ENCODE assay signal across 29 mouse cellular contexts in genomic region chr8:106520578-106520977, GRCm38 (mm10). TPM values are rescaled to one million over a fixed set of nuclear protein-coding genes. Genes with fewer than 3 reads are reported as not detected.
DNase-seq lines count a peak whose midpoint lies in the region; ATAC-seq and TF ChIP-seq lines count a peak whose summit lies in the region.
"Had no signal": no experiment of that assay in that cellular context is flagged by ENCODE, and none has a peak within 500 bp of the region (broad histone marks: within the 10 kb centered on the region; RNA-seq: fewer than 3 reads in every experiment).

No protein-coding gene starts in this region.

- peak overlapping the region; percentile 90 for H3K27ac ChIP-seq in heart, embryonic 12.5 days (ENCODE audit: poor library complexity, severe bottlenecking)
- no peak overlapping the region for H3K27ac ChIP-seq in heart, adult 2 months
- H3K27ac ChIP-seq in lung, embryonic 14.5 days (ENCODE audit: low read depth): no peak overlapping the region
- H3K27ac ChIP-seq in limb, embryonic 13.5 days: peak overlapping the region; percentile 39; the same call in 1 of the 2 replicates

- no peaks in the 10 kb centered on the region for H3K27me3 ChIP-seq in heart, embryonic 12.5 days (replicated peaks)
- no peaks in the 10 kb centered on the region for H3K27me3 ChIP-seq in heart, adult 2 months (ENCODE audit: control insufficient read depth, insufficient read depth, low read length)
- H3K27me3 ChIP-seq in lung, embryonic 14.5 days (ENCODE audit: insufficient read depth, low read length): no peaks in the 10 kb centered on the region
- no peaks in the 10 kb centered on the region; the same call in 1 of the 2 replicates for H3K27me3 ChIP-seq in limb, embryonic 13.5 days
- H3K27me3 ChIP-seq: CH12.LX had no signal

- no peaks in the 10 kb centered on the region for H3K9me3 ChIP-seq in heart, embryonic 12.5 days (replicated peaks)
- H3K9me3 ChIP-seq in lung, embryonic 14.5 days (ENCODE audit: low read depth, low read length): no peaks in the 10 kb centered on the region
- no peaks in the 10 kb centered on the region for H3K9me3 ChIP-seq in limb, embryonic 13.5 days

- intact Hi-C loops in heart, adult 2 months (cut with DNase I): no loop called here

- peaks cover 77% of the 10 kb centered on the region for H3K4me1 ChIP-seq in heart, embryonic 12.5 days (replicated peaks)
- H3K4me1 ChIP-seq in heart, adult 2 months (ENCODE audit: control insufficient read depth, insufficient read depth, low read length): no peaks in the 10 kb centered on the region
- peaks cover 9% of the 10 kb centered on the region; the same call in 1 of the 2 replicates for H3K4me1 ChIP-seq in lung, embryonic 14.5 days (ENCODE audit: insufficient read depth)
- peaks cover 72% of the 10 kb centered on the region for H3K4me1 ChIP-seq in limb, embryonic 13.5 days
- H3K4me1 ChIP-seq: megakaryocyte, embryonic 14.5 days had no signal

- DNase-seq in heart, adult 2 months: no peak
- no peak for DNase-seq in lung, embryonic 14.5 days
- DNase-seq in lung, postnatal 14 days: no peak
- no peak for DNase-seq in embryo, embryonic 10.5 days (ENCODE audit: low spot score)
- DNase-seq: adrenal gland, postnatal 36 days; cerebellum, adult 11-12 months; cerebellum, postnatal 25 days; kidney, postnatal 4 days; layer of hippocampus, adult 9-11 months; lung, postnatal 10 days; midbrain, embryonic 14.5 days; thymus, adult 18-20 months; thymus, postnatal 4 days had no signal

- H3K4me2 ChIP-seq in heart, embryonic 12.5 days: no peak overlapping the region
- no peak overlapping the region for H3K4me2 ChIP-seq in lung, embryonic 14.5 days
- H3K4me2 ChIP-seq in limb, embryonic 13.5 days (replicated peaks): 0 out of 2 replicates have a peak overlapping the region, but pooled peaks have one; percentile 9

- peaks cover 16% of the 10 kb centered on the region for H3K36me3 ChIP-seq in heart, embryonic 12.5 days
- no peaks in the 10 kb centered on the region for H3K36me3 ChIP-seq in heart, adult 2 months (ENCODE audit: control insufficient read depth, insufficient read depth, low read length)
- H3K36me3 ChIP-seq in lung, embryonic 14.5 days (ENCODE audit: insufficient read depth): no peaks in the 10 kb centered on the region
- peaks cover 33% of the 10 kb centered on the region for H3K36me3 ChIP-seq in limb, embryonic 13.5 days

- no peak for ATAC-seq in heart, embryonic 12.5 days (ENCODE audit: insufficient number of reproducible peaks, low FRiP score)
- ATAC-seq in lung, embryonic 14.5 days (ENCODE audit: insufficient read depth): 0 out of 2 replicates have a peak, but pooled peaks have one; percentile 18
- ATAC-seq in limb, embryonic 13.5 days (ENCODE audit: low FRiP score, low read depth): no peak
- ATAC-seq in monocyte, adult 5-6 weeks (replicated peaks; ENCODE audit: insufficient number of reproducible peaks, low FRiP score, low TSS enrichment, poor library complexity, severe bottlenecking): no peak

- no peak for TF ChIP-seq EP300 in heart, adult 2 months (IDR thresholded peaks at IDR 0.05; ENCODE audit: insufficient read depth, low read depth, low read length)

- H3K4me3 ChIP-seq in heart, embryonic 12.5 days: no peak overlapping the region
- no peak overlapping the region for H3K4me3 ChIP-seq in heart, adult 2 months
- no peak overlapping the region for H3K4me3 ChIP-seq in lung, embryonic 14.5 days (ENCODE audit: low read depth, low read length)
- no peak overlapping the region for H3K4me3 ChIP-seq in limb, embryonic 13.5 days
- H3K4me3 ChIP-seq: megakaryocyte, embryonic 14.5 days; myocyte had no signal

- no peaks in the 10 kb centered on the region for H3K79me2 ChIP-seq in heart, adult 2 months (replicated peaks; ENCODE audit: control insufficient read depth, insufficient read depth, low read length)

- H3K9ac ChIP-seq in heart, embryonic 12.5 days: no peak overlapping the region
- H3K9ac ChIP-seq in heart, adult 2 months (ENCODE audit: low read depth, low read length): no peak overlapping the region
- no peak overlapping the region for H3K9ac ChIP-seq in lung, embryonic 14.5 days
- H3K9ac ChIP-seq in limb, embryonic 13.5 days: no peak overlapping the region

- TF ChIP-seq POLR2A in heart, adult 2 months (IDR thresholded peaks at IDR 0.05; ENCODE audit: insufficient read depth, low read depth, low read length): no peak

- WGBS in heart, embryonic 12.5 days: 52% methylated on average over 7 of the region's 7 CpGs
- WGBS in heart, adult 2 months: 71% methylated on average over 7 of the region's 7 CpGs
- 64% methylated on average over 7 of the region's 7 CpGs for WGBS in lung, embryonic 14.5 days
- WGBS in limb, embryonic 13.5 days: 81% methylated on average over 7 of the region's 7 CpGs

- TF ChIP-seq CTCF in heart, adult 2 months (IDR thresholded peaks at IDR 0.05): no peak
- no peak for TF ChIP-seq CTCF in lung, embryonic 14.5 days (IDR thresholded peaks at IDR 0.05; ENCODE audit: low read depth)

RNA-seq across cellular contexts. Expression of gene Cdh3, which starts 9.9 kb away (rescaled TPM):
- 39.9 and 41.0 TPM in 2 replicates for polyA plus RNA-seq in heart, embryonic 12.5 days (2016; fragmentation: Nextera tagmentation; extraction: Ambion mirVana)
- total RNA-seq in heart, adult 2 months (2021): 1 to 10 TPM in 1 of 2 experiments, under 1 TPM in 1; 0.91 to 1.1 TPM
- 1.2 and 1.4 TPM in 2 replicates for polyA plus RNA-seq in heart, adult 2 months (2012; rRNA removed)
- 13.9 and 15.5 TPM in 2 replicates for polyA plus RNA-seq in lung, embryonic 14.5 days (2014; fragmentation: Nextera tagmentation; extraction: Ambion mirVana)
- polyA plus RNA-seq in limb, embryonic 13.5 days (2015; fragmentation: Nextera tagmentation; extraction: Ambion mirVana): 55.9 and 57.5 TPM in 2 replicates
- total RNA-seq in monocyte, adult 5-6 weeks (2017): not detected in 3 replicates
- total RNA-seq: CH12.LX; gastrocnemius, adult 18-20 months; granulocyte monocyte progenitor cell, adult 5-6 weeks; hematopoietic stem cell, adult 5-6 weeks; MEL had no signal

RNA-seq across cellular contexts. Expression of gene 6030452D12Rik, which starts 20.3 kb away (rescaled TPM):
- not detected in 2 replicates for polyA plus RNA-seq in heart, embryonic 12.5 days (2016; fragmentation: Nextera tagmentation; extraction: Ambion mirVana)
- not detected for total RNA-seq in heart, adult 2 months (2021)
- polyA plus RNA-seq in heart, adult 2 months (2012; rRNA removed): not detected in 2 replicates
- not detected in 2 replicates for polyA plus RNA-seq in lung, embryonic 14.5 days (2014; fragmentation: Nextera tagmentation; extraction: Ambion mirVana)
- polyA plus RNA-seq in limb, embryonic 13.5 days (2015; fragmentation: Nextera tagmentation; extraction: Ambion mirVana): not detected in 2 replicates
- total RNA-seq in monocyte, adult 5-6 weeks (2017): not detected in 3 replicates
- total RNA-seq: adrenal gland, postnatal 36 days; CH12.LX; gastrocnemius, adult 18-20 months; granulocyte monocyte progenitor cell, adult 5-6 weeks; hematopoietic stem cell, adult 5-6 weeks; left cerebral cortex, adult 8-10 months; MEL had no signal
- polyA plus RNA-seq: kidney, embryonic 14.5 days; limb, embryonic 11.5 days; liver, embryonic 16.5 days; midbrain, embryonic 14.5 days; myocyte; neural tube, embryonic 14.5 days; small intestine, adult 2 months had no signal

RNA-seq across cellular contexts. Expression of gene Gm10073, which starts 52.7 kb away (rescaled TPM):
- polyA plus RNA-seq in heart, embryonic 12.5 days (2016; fragmentation: Nextera tagmentation; extraction: Ambion mirVana): 2.8 and 4.1 TPM in 2 replicates
- 100 to 1,000 TPM; 109 to 123 TPM for total RNA-seq in heart, adult 2 months (2021)
- polyA plus RNA-seq in heart, adult 2 months (2012; rRNA removed): 31.2 and 34.2 TPM in 2 replicates
- polyA plus RNA-seq in lung, embryonic 14.5 days (2014; fragmentation: Nextera tagmentation; extraction: Ambion mirVana): 10.1 and 11.4 TPM in 2 replicates
- polyA plus RNA-seq in limb, embryonic 13.5 days (2015; fragmentation: Nextera tagmentation; extraction: Ambion mirVana): 13.8 and 15.4 TPM in 2 replicates
- total RNA-seq in monocyte, adult 5-6 weeks (2017): 2.2 to 11.5 TPM (median 9.5 TPM) in 3 replicates

Comparison
In these comparisons a context has a peak if more than half of its experiments do, and no peak if none do; other contexts are left out.
1. H3K27ac ChIP-seq: peak in heart, embryonic 12.5 days (single experiment) and limb, embryonic 13.5 days (single experiment); none in heart, adult 2 months (single experiment) and lung, embryonic 14.5 days (single experiment).